Mouse (Mus musculus) kidney, adult 2 months (tissue): ENCODE results near the gene Sp7.

Source experiments
- CTCF ChIP-seq: fragments of 200-500 bp; conservative IDR thresholded peaks from 2 replicates; pipeline ENCODE4 v1.5.1; 2011; ENCODE audit warnings: low read depth, mild to moderate bottlenecking, control low read depth, low read length, moderate library complexity, mixed read lengths; ENCODE audit not compliant: insufficient read depth, insufficient read length
- POLR2A ChIP-seq: fragments of 200-500 bp; IDR thresholded peaks from one replicate; pipeline ENCODE4 v1.6.1; 2011; ENCODE audit warnings: low read depth, low read length, control low read depth

DNA sequence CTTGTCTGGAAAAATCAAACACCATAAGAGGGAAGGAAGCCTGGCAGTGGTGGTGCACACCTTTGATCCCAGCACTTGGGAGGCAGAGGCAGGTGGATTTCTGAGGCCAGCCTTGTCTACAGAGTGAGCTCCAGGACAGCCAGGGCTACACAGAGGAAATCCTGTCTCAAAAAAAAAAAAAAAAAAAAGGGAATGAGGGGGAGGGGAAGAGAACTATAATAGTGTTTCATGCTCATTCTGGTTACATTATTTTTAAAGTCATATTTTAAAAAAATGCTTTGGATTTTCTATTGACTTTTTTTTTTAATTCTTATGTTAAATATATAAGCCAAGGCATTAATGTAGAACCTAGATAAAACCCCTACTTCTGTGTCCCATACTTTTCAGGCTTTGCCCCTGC lies 46.7 kb upstream of the Sp7 start:
- no peak for TF ChIP-seq CTCF
- TF ChIP-seq POLR2A = no peak
